Mouse (Mus musculus) lung, adult 2 months (tissue): ENCODE measurements around the gene Olfr247.
"Not testable (repeated sequence)": the region's sequence is repeated elsewhere in the genome, so short reads cannot be mapped to it uniquely, and the experiment has no call there.

Source experiments
- CTCF ChIP-seq: fragments of 200-500 bp; IDR thresholded peaks from 2 replicates; pipeline ENCODE4 v1.5.1; 2011; ENCODE audit warnings: mild to moderate bottlenecking, low read length, control low read depth; ENCODE audit not compliant: insufficient read depth
- POLR2A ChIP-seq: fragments of 200-500 bp; IDR thresholded peaks from 2 replicates; pipeline ENCODE4 v1.6.1; 2011; ENCODE audit warnings: low read depth, mild to moderate bottlenecking, control low read depth, low read length, borderline replicate concordance; ENCODE audit errors: extremely low read depth

DNA sequence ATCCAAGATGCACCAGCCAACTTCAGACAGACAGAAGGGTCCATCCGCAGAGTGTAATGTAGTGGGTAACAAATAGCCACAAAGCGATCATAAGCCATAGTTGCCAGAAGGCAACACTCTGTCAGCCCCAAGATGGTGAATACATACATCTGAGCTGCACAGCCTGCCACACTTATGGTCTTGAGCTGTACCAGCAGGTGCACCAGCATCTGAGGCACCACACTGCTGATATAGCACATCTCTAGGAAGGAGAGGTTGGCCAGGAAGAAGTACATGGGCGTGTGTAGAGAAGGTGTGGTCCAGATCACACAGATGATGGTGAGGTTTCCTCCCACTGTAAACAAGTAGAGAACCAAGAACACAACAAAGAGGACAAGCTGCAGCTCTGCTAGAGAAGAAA is 9.7 kb downstream of the Olfr247 start:
- not testable (repeated sequence) for TF ChIP-seq POLR2A, CTCF
